Mouse (Mus musculus) hindbrain, embryonic 10.5 days (tissue): ENCODE measurements around the gene Rnf145. TPM values are rescaled to one million over a fixed set of nuclear protein-coding genes. Genes with fewer than 3 reads are reported as not detected.
A peak's percentile ranks its signal among the peaks of the same experiment; 100 is the strongest.

Experiments used
- DNase-seq: peaks from one replicate; pipeline ENCODE4 v3.0.0-alpha.2; 2017; ENCODE audit warnings: low spot score
- H3K27ac ChIP-seq: fragments of 300-500 bp; sonication (generic); 2 replicates; pipeline ENCODE4 v1.5.1; 2016; ENCODE audit warnings: mild to moderate bottlenecking, moderate library complexity
- H3K27me3 ChIP-seq: fragments of 300-500 bp; sonication (generic); 2 replicates; pipeline ENCODE4 v1.6.1; 2016; ENCODE audit warnings: mild to moderate bottlenecking; ENCODE audit not compliant: poor library complexity, insufficient read depth, severe bottlenecking
- H3K36me3 ChIP-seq: fragments of 300-500 bp; sonication (generic); 2 replicates; pipeline ENCODE4 v1.6.1; 2016; ENCODE audit warnings: mild to moderate bottlenecking, moderate library complexity
- H3K4me1 ChIP-seq: fragments of 300-500 bp; sonication (generic); replicated peaks from 2 replicates; pipeline ENCODE4 v1.6.1; 2016; ENCODE audit warnings: mild to moderate bottlenecking
- H3K4me3 ChIP-seq: fragments of 300-500 bp; sonication (generic); 2 replicates; pipeline ENCODE4 v1.5.1; 2016; ENCODE audit warnings: mild to moderate bottlenecking, moderate library complexity
- H3K9me3 ChIP-seq: fragments of 300-500 bp; sonication (generic); 2 replicates; pipeline ENCODE4 v1.6.1; 2016; ENCODE audit warnings: mild to moderate bottlenecking, moderate library complexity
- WGBS: fragments of 180-500 bp; shearing (Covaris S2); methylation state at CpG from one replicate; pipeline ENCODE4 v1.1.7; 2016; 5-methylcytosine and 5-hydroxymethylcytosine counted together
- polyA plus RNA-seq: library from polyadenylated mRNA; unstranded; fragments of >200 nt; fragmentation: Nextera tagmentation; extraction: Ambion mirVana; gene quantifications from 2 replicates; pipeline ENCODE4 v1.2.1, GENCODE M21; 2016

Rnf145 gene
- polyA plus RNA-seq, 1 experiment from 2014 or later: 125 TPM

GRCm38 (mm10) chr11:44531617-44532016 lies 12.9 kb downstream of the Rnf145 start:
- DNase-seq: no peak
- Histone ChIP-seq H3K27me3 (no peaks in the 10 kb centered on the region), H3K4me3 (no peak overlapping the region), H3K9me3 (no peaks in the 10 kb centered on the region), H3K36me3 (peaks cover 92% of the 10 kb centered on the region), H3K27ac (no peak overlapping the region), H3K4me1 (no peaks in the 10 kb centered on the region)
- 92% methylated on average over 4 of the region's 4 CpGs for WGBS

GRCm38 (mm10) chr11:44532846-44533781 lies 14.3 kb downstream of the Rnf145 start:
- 93% methylated on average over 17 of the region's 17 CpGs for WGBS
- Histone ChIP-seq H3K9me3 (no peaks in the 10 kb centered on the region), H3K27me3 (no peaks in the 10 kb centered on the region), H3K4me1 (no peaks in the 10 kb centered on the region), H3K36me3 (peaks cover 94% of the 10 kb centered on the region), H3K27ac (no peak overlapping the region), H3K4me3 (no peak overlapping the region)
- no peak for DNase-seq

GRCm38 (mm10) chr11:44534999-44535750 lies 16.4 kb downstream of the Rnf145 start:
- peaks cover 95% of the 10 kb centered on the region for H3K36me3 ChIP-seq
- DNase-seq: no peak
- no peaks in the 10 kb centered on the region for H3K27me3 ChIP-seq
- 0 out of 2 replicates have a peak, but pooled peaks cover 4% of the 10 kb centered on the region for H3K4me1 ChIP-seq
- WGBS: 89% methylated on average over 12 of the region's 12 CpGs
- no peaks in the 10 kb centered on the region for H3K9me3 ChIP-seq
- H3K4me3 ChIP-seq: no peak overlapping the region
- H3K27ac ChIP-seq: no peak overlapping the region

DNA sequence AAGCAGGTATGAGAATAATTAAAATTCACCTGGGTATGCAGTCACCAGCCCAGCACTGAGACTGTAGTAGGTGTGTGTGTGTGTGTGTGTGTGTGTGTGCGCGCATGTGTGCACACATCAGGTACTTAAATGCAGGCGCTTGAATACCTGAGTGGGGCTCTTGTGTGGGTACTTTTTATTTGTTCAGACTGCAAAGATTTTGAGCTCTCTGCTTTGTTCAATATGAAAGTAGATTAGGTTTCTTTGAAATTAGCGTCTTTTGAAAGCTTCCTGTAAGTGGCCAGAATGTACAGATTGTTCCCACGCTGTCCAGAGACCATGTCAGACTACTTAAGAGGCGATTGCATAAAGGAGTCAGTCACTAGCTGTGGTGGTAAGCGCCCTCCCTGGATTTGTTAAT lies 18.6 kb downstream of the Rnf145 start:
- no peak for DNase-seq
- H3K36me3 ChIP-seq: peaks cover 94% of the 10 kb centered on the region
- no peak overlapping the region for H3K27ac ChIP-seq
- no peak overlapping the region for H3K4me3 ChIP-seq
- H3K27me3 ChIP-seq: no peaks in the 10 kb centered on the region
- H3K9me3 ChIP-seq: no peaks in the 10 kb centered on the region
- 95% methylated on average over 7 of the region's 7 CpGs for WGBS
- 0 out of 2 replicates have a peak, but pooled peaks cover 4% of the 10 kb centered on the region for H3K4me1 ChIP-seq

DNA sequence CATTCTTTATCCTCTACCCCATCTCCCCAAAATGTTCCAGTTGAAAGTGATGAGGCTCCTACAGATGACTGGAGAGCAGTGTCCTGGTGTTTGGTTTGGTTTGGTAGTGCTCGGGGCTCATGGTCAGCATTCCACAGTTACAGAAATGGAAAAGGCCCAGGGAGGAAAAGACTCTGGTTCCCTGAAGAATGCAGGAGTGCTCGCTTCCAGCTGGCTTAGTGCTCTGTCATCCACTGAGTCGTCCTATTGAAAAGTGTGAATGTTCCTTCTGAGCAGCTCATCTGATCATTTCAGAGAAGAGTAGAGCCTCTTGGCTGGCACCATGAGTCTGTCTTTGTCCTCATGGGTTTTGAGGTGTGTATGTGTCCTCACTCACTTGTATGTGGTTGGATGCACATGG lies 19.3 kb downstream of the Rnf145 start:
- Histone ChIP-seq H3K4me3 (no peak overlapping the region), H3K4me1 (0 out of 2 replicates have a peak, but pooled peaks cover 4% of the 10 kb centered on the region), H3K9me3 (no peaks in the 10 kb centered on the region), H3K27me3 (no peaks in the 10 kb centered on the region), H3K27ac (no peak overlapping the region), H3K36me3 (peaks cover 94% of the 10 kb centered on the region)
- no peak for DNase-seq
- 91% methylated on average over 3 of the region's 3 CpGs for WGBS

DNA sequence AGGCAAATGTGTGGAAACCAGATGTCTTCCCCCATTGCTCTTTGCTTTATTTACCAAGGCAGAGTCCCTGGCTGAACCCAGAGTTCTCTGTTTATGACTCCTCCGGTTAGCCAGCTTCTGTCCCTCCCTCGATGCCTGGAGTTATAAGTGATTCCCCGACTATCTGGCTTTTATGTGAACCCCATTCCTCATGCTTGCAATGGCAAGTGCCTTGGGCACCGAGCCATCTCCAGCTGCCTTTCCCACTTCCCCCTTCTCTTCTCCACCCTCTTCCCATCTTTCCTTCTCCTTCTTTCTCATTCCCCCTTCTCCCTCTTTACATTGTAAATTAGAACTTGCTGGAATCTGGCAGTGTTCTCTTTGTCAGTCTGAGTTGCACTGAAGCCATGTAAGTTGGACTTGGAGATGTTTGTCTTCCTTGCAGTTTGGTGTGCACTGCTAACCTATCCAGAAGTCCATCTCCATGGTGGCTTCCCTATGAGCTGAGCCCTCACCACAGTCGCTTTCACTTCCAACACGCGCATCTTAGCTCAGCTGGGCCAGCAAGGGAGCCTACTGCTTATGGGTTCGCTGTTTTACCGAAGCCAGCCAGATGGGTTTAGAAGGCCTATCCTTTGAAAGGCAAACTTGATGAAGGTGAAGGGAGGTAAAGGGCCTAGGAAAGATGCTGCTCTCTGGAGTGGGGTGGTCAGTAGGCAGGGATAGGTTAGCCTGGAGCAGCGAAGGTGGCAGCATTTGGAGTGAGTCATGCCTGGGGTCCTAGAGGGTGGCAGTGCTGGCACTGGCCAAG lies 19.9 kb downstream of the Rnf145 start:
- no peak for DNase-seq
- no peaks in the 10 kb centered on the region for H3K27me3 ChIP-seq
- no peak overlapping the region for H3K4me3 ChIP-seq
- H3K4me1 ChIP-seq: 0 out of 2 replicates have a peak, but pooled peaks cover 4% of the 10 kb centered on the region
- no peak overlapping the region for H3K27ac ChIP-seq
- H3K9me3 ChIP-seq: no peaks in the 10 kb centered on the region
- peaks cover 94% of the 10 kb centered on the region for H3K36me3 ChIP-seq
- WGBS: 92% methylated on average over 10 of the region's 10 CpGs

GRCm38 (mm10) chr11:44539291-44539930 lies 20.6 kb downstream of the Rnf145 start:
- DNase-seq: peak; percentile 19
- H3K4me3 ChIP-seq: no peak overlapping the region
- no peak overlapping the region for H3K27ac ChIP-seq
- H3K9me3 ChIP-seq: no peaks in the 10 kb centered on the region
- H3K4me1 ChIP-seq: 0 out of 2 replicates have a peak, but pooled peaks cover 4% of the 10 kb centered on the region
- H3K27me3 ChIP-seq: no peaks in the 10 kb centered on the region
- peaks cover 94% of the 10 kb centered on the region for H3K36me3 ChIP-seq
- WGBS: 68% methylated on average over 10 of the region's 10 CpGs

DNA sequence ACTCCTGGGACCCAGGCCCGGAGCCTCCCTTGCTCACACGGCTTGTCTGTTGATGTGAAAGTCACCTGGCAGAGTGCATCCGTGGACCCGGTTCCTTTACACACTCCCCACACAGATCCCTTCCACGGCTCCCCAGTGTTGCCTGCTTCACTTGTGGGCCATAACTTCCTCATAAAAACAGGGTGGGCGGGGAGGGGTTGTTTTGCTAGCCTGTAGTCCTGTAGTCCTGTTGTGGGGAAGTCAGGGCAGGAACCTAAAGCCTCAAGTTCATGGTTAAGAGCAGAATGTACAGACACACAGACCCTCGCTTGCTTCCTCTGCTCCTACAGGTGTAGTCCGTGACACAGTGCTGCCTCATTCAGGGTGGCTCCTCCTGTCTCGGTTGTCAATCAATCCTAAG lies 21.5 kb downstream of the Rnf145 start:
- Histone ChIP-seq H3K36me3 (peaks cover 94% of the 10 kb centered on the region), H3K4me3 (no peak overlapping the region), H3K27me3 (no peaks in the 10 kb centered on the region), H3K9me3 (no peaks in the 10 kb centered on the region), H3K27ac (no peak overlapping the region), H3K4me1 (0 out of 2 replicates have a peak, but pooled peaks cover 7% of the 10 kb centered on the region)
- DNase-seq: no peak
- WGBS: 89% methylated on average over 9 of the region's 9 CpGs

- H3K4me3 ChIP-seq: no peak overlapping the region
- 96% methylated on average over 5 of the region's 5 CpGs for WGBS
- H3K27ac ChIP-seq: no peak overlapping the region
- H3K4me1 ChIP-seq: 0 out of 2 replicates have a peak, but pooled peaks cover 7% of the 10 kb centered on the region
- H3K9me3 ChIP-seq: no peaks in the 10 kb centered on the region
- H3K27me3 ChIP-seq: no peaks in the 10 kb centered on the region
- no peak for DNase-seq
- peaks cover 92% of the 10 kb centered on the region for H3K36me3 ChIP-seq
Observed at GRCm38 (mm10) chr11:44541280-44541679, 22.5 kb downstream of the Rnf145 start.

- DNase-seq: no peak
- 93% methylated on average over 4 of the region's 4 CpGs for WGBS
- H3K4me1 ChIP-seq: 0 out of 2 replicates have a peak, but pooled peaks cover 7% of the 10 kb centered on the region
- H3K36me3 ChIP-seq: peaks cover 95% of the 10 kb centered on the region
- H3K27ac ChIP-seq: no peak overlapping the region
- H3K27me3 ChIP-seq: no peaks in the 10 kb centered on the region
- no peak overlapping the region for H3K4me3 ChIP-seq
- H3K9me3 ChIP-seq: no peaks in the 10 kb centered on the region
Observed at GRCm38 (mm10) chr11:44541813-44542212, 23.0 kb downstream of the Rnf145 start.

GRCm38 (mm10) chr11:44543593-44543992 lies 24.8 kb downstream of the Rnf145 start:
- 50% methylated on average over 5 of the region's 5 CpGs for WGBS

GRCm38 (mm10) chr11:44543996-44544395 lies 25.2 kb downstream of the Rnf145 start:
- no peak for DNase-seq
- 89% methylated on average over 6 of the region's 6 CpGs for WGBS
- Histone ChIP-seq H3K4me1 (0 out of 2 replicates have a peak, but pooled peaks cover 4% of the 10 kb centered on the region), H3K27ac (no peak overlapping the region), H3K9me3 (no peaks in the 10 kb centered on the region), H3K4me3 (no peak overlapping the region), H3K36me3 (peaks cover 95% of the 10 kb centered on the region), H3K27me3 (no peaks in the 10 kb centered on the region)

More at GRCm38 (mm10) chr11:44543593-44543992, 24.8 kb downstream of the Rnf145 start:
- Histone ChIP-seq H3K27me3 (no peaks in the 10 kb centered on the region), H3K4me1 (0 out of 2 replicates have a peak, but pooled peaks cover 7% of the 10 kb centered on the region), H3K36me3 (peaks cover 95% of the 10 kb centered on the region), H3K9me3 (no peaks in the 10 kb centered on the region), H3K4me3 (no peak overlapping the region), H3K27ac (no peak overlapping the region)
- DNase-seq: no peak
